Mouse (Mus musculus) forebrain, postnatal 0 days (tissue): ENCODE data around the gene Prg4. TPM values are rescaled to one million over a fixed set of nuclear protein-coding genes. Genes with fewer than 3 reads are reported as not detected.

Experiments
- ATAC-seq: fragments of 200-750 bp; cut with Nextera tagmentation; 2 replicates; pipeline ENCODE4 v1.8.0; 2017; ENCODE audit warnings: mild to moderate bottlenecking, moderate library complexity
- DNase-seq: peaks from one replicate; pipeline ENCODE4 v3.0.0-alpha.2; 2015
- H3K27ac ChIP-seq: fragments of 300-500 bp; sonication (generic); 2 replicates; pipeline ENCODE4 v1.5.1; 2014; ENCODE audit warnings: low read depth, mild to moderate bottlenecking, antibody characterized with exemption, low read length, moderate library complexity, mixed read lengths
- H3K27me3 ChIP-seq: fragments of 300-500 bp; sonication (generic); 2 replicates; pipeline ENCODE4 v1.6.1; 2014; ENCODE audit warnings: mild to moderate bottlenecking, low read length, mixed read lengths; ENCODE audit not compliant: insufficient read depth
- H3K36me3 ChIP-seq: fragments of 300-500 bp; sonication (generic); 2 replicates; pipeline ENCODE4 v1.6.1; 2014; ENCODE audit warnings: mild to moderate bottlenecking, moderate library complexity; ENCODE audit not compliant: insufficient read depth
- H3K4me1 ChIP-seq: fragments of 300-500 bp; sonication (generic); 2 replicates; pipeline ENCODE4 v1.6.1; 2014; ENCODE audit warnings: antibody characterized with exemption; ENCODE audit not compliant: insufficient read depth
- H3K4me2 ChIP-seq: fragments of 300-500 bp; sonication (generic); 2 replicates; pipeline ENCODE4 v1.6.1; 2014; ENCODE audit warnings: low read depth, mild to moderate bottlenecking, moderate library complexity
- H3K4me3 ChIP-seq: fragments of 300-500 bp; sonication (generic); 2 replicates; pipeline ENCODE4 v1.5.1; 2014; ENCODE audit warnings: low read depth, low read length, mixed read lengths
- H3K9ac ChIP-seq: fragments of 300-500 bp; sonication (generic); 2 replicates; pipeline ENCODE4 v1.6.1; 2014; ENCODE audit warnings: mild to moderate bottlenecking
- H3K9me3 ChIP-seq: fragments of 300-500 bp; sonication (generic); 2 replicates; pipeline ENCODE4 v1.6.1; 2016; ENCODE audit warnings: low read length
- CTCF ChIP-seq: sonication (generic); IDR thresholded peaks from 2 replicates; pipeline ENCODE4 v1.5.1; 2016; ENCODE audit warnings: antibody characterized with exemption, control low read depth, low read depth
- WGBS: fragments of 180-500 bp; shearing (Covaris S2); extraction: QIAGEN DNeasy Blood & Tissue Kit; methylation state at CpG from one replicate; pipeline ENCODE4 v1.1.7; 2014; 5-methylcytosine and 5-hydroxymethylcytosine counted together
- polyA plus RNA-seq: library from polyadenylated mRNA; unstranded; fragments of >200 nt; fragmentation: Nextera tagmentation; extraction: Ambion mirVana; gene quantifications from 2 replicates; pipeline ENCODE4 v1.2.1, GENCODE M21; 2015
- total RNA-seq: library from RNA; depleted of rRNA; stranded (reverse); fragments of >200 nt; gene quantifications from 2 replicates; pipeline ENCODE4 v1.2.3, GENCODE M21; 2014; rRNA removed

Prg4 gene
- total RNA-seq (0.23 and 1.00 TPM in 2 replicates), polyA plus RNA-seq (0.39 and 0.96 TPM in 2 replicates)

DNA sequence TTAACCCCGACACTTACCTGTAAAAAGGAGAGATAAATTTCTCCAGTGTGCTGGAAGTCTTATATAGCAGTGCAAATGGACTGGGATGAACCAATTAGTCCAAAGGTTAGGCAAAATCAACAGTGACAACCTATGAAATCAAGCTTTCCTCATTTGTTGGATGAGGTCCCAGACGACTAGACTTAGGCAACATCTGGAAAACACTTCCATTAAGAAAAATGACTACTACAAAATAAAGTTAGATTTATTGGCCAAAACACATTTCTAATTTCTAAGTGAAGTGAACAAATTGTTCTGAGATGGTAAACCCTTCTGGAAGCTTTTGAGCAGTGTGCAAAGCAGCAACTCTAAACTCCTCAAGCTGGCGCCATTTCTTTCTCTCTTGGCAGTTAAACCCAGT, at the start of gene Prg4:
Prg4 (minus strand) TSS at position 34 of the 400 bp plus-strand sequence.
- DNase-seq (no peak), ATAC-seq (no peak)
- no peaks in the 10 kb centered on the region for H3K4me1 ChIP-seq
- H3K27me3 ChIP-seq = no peaks in the 10 kb centered on the region
- no peak within 1 kb of the TSS for H3K4me3 ChIP-seq
- no peak within 1 kb of the TSS for H3K27ac ChIP-seq
- H3K9ac ChIP-seq = no peak within 1 kb of the TSS
- WGBS = 81% methylated on average over 3 of the region's 3 CpGs
- H3K9me3 ChIP-seq = no peaks in the 10 kb centered on the region
- no peaks in the 10 kb centered on the region for H3K36me3 ChIP-seq
- no peak within 1 kb of the TSS for H3K4me2 ChIP-seq
- no peak for TF ChIP-seq CTCF

DNA sequence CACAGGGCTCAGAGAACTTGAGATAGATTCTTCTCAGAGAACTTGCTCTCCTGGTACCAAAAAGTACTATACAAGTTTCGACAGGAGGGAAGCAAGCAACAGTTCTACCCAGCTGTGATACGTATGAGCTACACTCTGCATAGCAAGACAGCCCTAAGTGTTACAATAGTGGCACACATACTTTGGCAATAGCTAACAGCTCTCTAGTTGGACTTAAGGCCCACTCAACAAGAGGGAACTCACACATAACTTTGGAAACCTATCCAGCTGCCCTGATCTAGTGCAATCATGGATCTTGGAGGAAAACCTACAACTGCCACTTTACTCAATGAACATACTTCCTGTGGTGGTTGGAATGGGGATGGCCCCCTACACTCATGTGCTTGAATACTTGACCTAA, 47.1 kb upstream of the Prg4 start:
- Histone ChIP-seq H3K9ac (no peak overlapping the region), H3K4me2 (no peak overlapping the region), H3K27me3 (no peaks in the 10 kb centered on the region), H3K27ac (no peak overlapping the region), H3K9me3 (no peaks in the 10 kb centered on the region), H3K4me3 (no peak overlapping the region), H3K36me3 (no peaks in the 10 kb centered on the region), H3K4me1 (no peaks in the 10 kb centered on the region)
- WGBS = 96% methylated on average over 2 of the region's 2 CpGs
- ATAC-seq = no peak
- TF ChIP-seq CTCF = no peak
- DNase-seq = no peak

DNA sequence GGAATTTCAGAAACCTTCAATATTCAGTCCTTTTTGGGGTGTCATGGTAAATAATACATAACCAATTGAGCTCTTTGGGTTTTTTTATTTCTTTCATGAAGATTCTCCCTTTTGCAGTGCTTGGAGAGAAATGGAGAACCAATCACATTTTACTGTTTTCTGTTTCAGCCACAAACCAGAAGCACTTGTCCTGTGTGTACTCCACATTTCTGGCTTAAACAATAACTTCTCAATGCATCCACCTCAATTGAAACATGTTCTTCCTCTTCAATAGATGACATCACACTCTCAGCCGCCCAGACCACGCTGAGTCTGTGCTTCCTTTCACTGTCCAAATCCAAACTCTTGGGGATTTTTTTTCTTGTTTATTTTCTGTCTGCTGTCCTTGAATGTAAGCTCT, 39.8 kb upstream of the Prg4 start:
- WGBS = 55% methylated on average over 2 of the region's 2 CpGs
- H3K27me3 ChIP-seq = no peaks in the 10 kb centered on the region
- H3K27ac ChIP-seq = no peak overlapping the region
- H3K4me1 ChIP-seq = no peaks in the 10 kb centered on the region
- no peak overlapping the region for H3K9ac ChIP-seq
- H3K36me3 ChIP-seq = no peaks in the 10 kb centered on the region
- H3K4me2 ChIP-seq = no peak overlapping the region
- TF ChIP-seq CTCF = no peak
- H3K9me3 ChIP-seq = no peaks in the 10 kb centered on the region
- ATAC-seq (no peak), DNase-seq (no peak)
- no peak overlapping the region for H3K4me3 ChIP-seq

DNA sequence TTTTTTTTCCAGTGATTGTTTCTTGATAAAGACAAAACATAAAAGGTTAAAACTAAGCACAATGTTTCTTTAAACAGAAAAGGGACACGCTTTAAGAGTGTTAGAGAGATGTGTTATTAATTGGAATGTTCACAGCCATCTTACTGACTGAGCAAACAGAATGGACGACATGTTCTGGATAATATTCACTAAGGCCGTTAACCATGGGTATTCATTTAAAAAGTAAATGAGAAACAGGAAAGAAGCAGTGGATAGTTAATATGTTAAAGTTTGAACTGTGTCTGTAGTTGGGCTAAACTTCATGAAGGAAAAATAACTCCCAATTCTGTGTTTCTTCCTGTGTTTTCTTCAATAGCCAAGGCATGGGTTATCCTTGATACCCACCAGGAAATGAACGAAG, 37.4 kb upstream of the Prg4 start:
- Histone ChIP-seq H3K9me3 (no peaks in the 10 kb centered on the region), H3K4me2 (no peak overlapping the region), H3K4me1 (no peaks in the 10 kb centered on the region), H3K27ac (no peak overlapping the region), H3K27me3 (no peaks in the 10 kb centered on the region), H3K4me3 (no peak overlapping the region), H3K36me3 (no peaks in the 10 kb centered on the region), H3K9ac (no peak overlapping the region)
- DNase-seq (no peak), ATAC-seq (no peak)
- 74% methylated on average over 4 of the region's 4 CpGs for WGBS
- no peak for TF ChIP-seq CTCF

DNA sequence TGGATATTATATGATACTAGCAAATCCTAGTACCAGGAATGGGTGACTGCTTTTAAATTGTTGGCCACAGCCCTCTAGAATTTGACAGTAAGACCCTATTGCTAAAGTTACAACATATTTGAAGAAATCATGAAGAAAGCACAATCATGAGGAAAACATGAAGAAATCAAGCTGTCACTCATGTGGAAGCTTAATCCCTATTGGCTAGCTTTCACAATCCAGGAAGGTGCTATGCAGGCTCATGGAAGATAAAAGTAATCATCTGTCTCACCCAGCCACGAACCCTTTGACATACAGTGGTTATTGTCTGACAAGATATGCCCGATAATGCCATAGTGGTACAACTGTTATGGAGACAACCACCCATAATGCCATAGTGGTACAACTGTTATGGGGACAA, 32.2 kb upstream of the Prg4 start:
- H3K36me3 ChIP-seq = no peaks in the 10 kb centered on the region
- no peaks in the 10 kb centered on the region for H3K9me3 ChIP-seq
- 87% methylated on average over 2 of the region's 2 CpGs for WGBS
- no peak for ATAC-seq
- no peak overlapping the region for H3K27ac ChIP-seq
- no peak overlapping the region for H3K4me2 ChIP-seq
- H3K4me3 ChIP-seq = no peak overlapping the region
- H3K9ac ChIP-seq = no peak overlapping the region
- no peaks in the 10 kb centered on the region for H3K4me1 ChIP-seq
- DNase-seq = no peak
- TF ChIP-seq CTCF = no peak
- H3K27me3 ChIP-seq = no peaks in the 10 kb centered on the region

DNA sequence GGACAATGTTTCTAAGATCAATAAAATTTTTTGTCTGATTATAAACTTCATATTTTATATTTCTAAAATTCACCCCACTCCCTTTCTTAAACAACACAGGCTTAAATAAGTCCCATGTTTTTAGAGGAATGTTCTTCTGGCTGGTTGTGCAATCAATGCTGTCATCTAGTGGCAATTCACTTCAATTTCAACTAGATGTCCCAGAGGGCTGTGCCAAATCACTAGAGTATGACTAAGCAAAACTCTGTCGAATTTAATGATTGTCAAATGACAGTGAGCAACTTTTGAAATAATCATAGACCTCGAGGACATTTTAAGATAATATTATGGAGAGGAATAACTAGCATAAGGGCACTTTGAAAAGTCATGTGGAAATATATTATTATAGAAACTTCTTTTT, 31.7 kb upstream of the Prg4 start:
- no peak overlapping the region for H3K4me3 ChIP-seq
- DNase-seq = peak; percentile 26
- no peaks in the 10 kb centered on the region for H3K27me3 ChIP-seq
- H3K4me1 ChIP-seq = no peaks in the 10 kb centered on the region
- H3K27ac ChIP-seq = no peak overlapping the region
- no peaks in the 10 kb centered on the region for H3K36me3 ChIP-seq
- H3K4me2 ChIP-seq = no peak overlapping the region
- no peak for ATAC-seq
- TF ChIP-seq CTCF = peak; percentile 50
- no peak overlapping the region for H3K9ac ChIP-seq
- H3K9me3 ChIP-seq = no peaks in the 10 kb centered on the region
- WGBS = 69% methylated on average over 2 of the region's 2 CpGs

DNA sequence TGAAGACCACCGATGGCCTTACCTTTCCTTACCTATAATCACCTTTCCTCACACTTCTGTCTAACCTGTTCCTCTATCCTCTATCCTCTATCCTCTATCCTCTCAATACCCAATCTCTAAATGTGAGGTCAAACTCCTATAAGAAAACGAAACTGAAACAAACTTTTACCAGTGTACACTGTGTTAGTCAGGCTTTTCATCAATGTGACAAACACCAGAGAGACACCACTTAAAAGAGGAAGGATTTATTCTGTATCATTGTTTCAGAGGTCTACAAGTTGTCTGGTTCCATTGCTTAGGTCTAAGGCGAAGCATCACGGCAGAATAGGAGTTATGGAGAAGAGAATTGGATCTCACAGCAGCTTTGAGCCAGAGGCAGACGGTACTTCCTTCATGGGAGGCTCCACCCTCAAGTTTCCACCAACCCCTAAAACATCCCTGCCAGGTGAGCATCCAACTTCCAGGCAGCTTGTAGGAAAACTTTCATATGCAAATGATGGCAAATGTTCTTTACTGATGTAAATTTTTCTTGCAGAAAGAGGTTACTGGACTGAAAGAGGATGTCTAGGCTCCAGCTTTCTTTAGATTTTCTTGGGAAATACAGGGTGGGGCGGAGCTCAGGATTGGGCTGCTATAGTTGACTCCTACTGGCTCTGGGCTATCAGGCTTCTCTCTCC, 30.8 kb upstream of the Prg4 start:
- Histone ChIP-seq H3K4me2 (no peak overlapping the region), H3K4me3 (no peak overlapping the region), H3K27ac (no peak overlapping the region), H3K9ac (no peak overlapping the region), H3K4me1 (no peaks in the 10 kb centered on the region), H3K27me3 (no peaks in the 10 kb centered on the region), H3K36me3 (no peaks in the 10 kb centered on the region), H3K9me3 (no peaks in the 10 kb centered on the region)
- no peak for ATAC-seq
- no peak for DNase-seq
- no peak for TF ChIP-seq CTCF
- WGBS = 86% methylated on average over 6 of the region's 6 CpGs
